Mouse (Mus musculus): ENCODE measurements around the gene Mroh7. TPM values are rescaled to one million over a fixed set of nuclear protein-coding genes. Genes with fewer than 3 reads are reported as not detected.

Mroh7 gene
- polyA plus RNA-seq, 1 experiment from 2014 or later, result 0.14 TPM

GRCm38 (mm10) chr4:106707957-106708356 is 22.8 kb downstream of the Mroh7 start:
- no peaks in the 10 kb centered on the region for H3K9me3 ChIP-seq (replicated peaks; ENCODE audit: control insufficient read depth, low read length)
- ATAC-seq (ENCODE audit: insufficient read depth, low FRiP score), result peak; percentile 38; the same call in 1 of the 2 replicates
- WGBS, result 36% methylated on average over 5 of the region's 5 CpGs

GRCm38 (mm10) chr4:106705096-106705665 is 25.5 kb downstream of the Mroh7 start:
- 35% methylated on average over 8 of the region's 8 CpGs for WGBS
- Histone ChIP-seq H3K9ac (ENCODE audit: low read length) (peak overlapping the region; percentile 16), H3K9me3 (replicated peaks; ENCODE audit: control insufficient read depth, low read length) (no peaks in the 10 kb centered on the region), H3K36me3 (ENCODE audit: control insufficient read depth, insufficient read depth, low read length) (no peaks in the 10 kb centered on the region), H3K27ac (ENCODE audit: low read length) (0 out of 2 replicates have a peak overlapping the region, but pooled peaks have one; percentile 16), H3K27me3 (ENCODE audit: control insufficient read depth, insufficient read depth, low read length) (no peaks in the 10 kb centered on the region), H3K4me1 (ENCODE audit: control insufficient read depth, insufficient read depth, low read length) (peaks cover 8% of the 10 kb centered on the region; the same call in 1 of the 2 replicates), H3K4me3 (replicated peaks; ENCODE audit: low read length) (no peak overlapping the region), H3K4me2 (ENCODE audit: low read depth, low read length) (no peak overlapping the region)
- no peak for ATAC-seq (ENCODE audit: insufficient read depth, low FRiP score)

More at GRCm38 (mm10) chr4:106707957-106708356, 22.8 kb downstream of the Mroh7 start:
- H3K27me3 ChIP-seq (ENCODE audit: control insufficient read depth, insufficient read depth, low read length), result no peaks in the 10 kb centered on the region
- no peak overlapping the region for H3K27ac ChIP-seq (ENCODE audit: low read length)
- H3K4me3 ChIP-seq (replicated peaks; ENCODE audit: low read length), result no peak overlapping the region
- H3K36me3 ChIP-seq (ENCODE audit: control insufficient read depth, insufficient read depth, low read length), result no peaks in the 10 kb centered on the region
- H3K9ac ChIP-seq (ENCODE audit: low read length), result 0 out of 2 replicates have a peak overlapping the region, but pooled peaks have one; percentile 36
- peaks cover 8% of the 10 kb centered on the region; the same call in 1 of the 2 replicates for H3K4me1 ChIP-seq (ENCODE audit: control insufficient read depth, insufficient read depth, low read length)
- H3K4me2 ChIP-seq (ENCODE audit: low read depth, low read length), result peak overlapping the region; percentile 41; the same call in 1 of the 2 replicates

- Histone ChIP-seq H3K4me2 (ENCODE audit: low read depth, low read length) (no peak overlapping the region), H3K27me3 (ENCODE audit: control insufficient read depth, insufficient read depth, low read length) (no peaks in the 10 kb centered on the region), H3K9me3 (replicated peaks; ENCODE audit: control insufficient read depth, low read length) (no peaks in the 10 kb centered on the region), H3K4me3 (replicated peaks; ENCODE audit: low read length) (no peak overlapping the region), H3K27ac (ENCODE audit: low read length) (peak overlapping the region; percentile 12; the same call in 1 of the 2 replicates), H3K9ac (ENCODE audit: low read length) (peak overlapping the region; percentile 18; the same call in 1 of the 2 replicates), H3K4me1 (ENCODE audit: control insufficient read depth, insufficient read depth, low read length) (peaks cover 8% of the 10 kb centered on the region; the same call in 1 of the 2 replicates), H3K36me3 (ENCODE audit: control insufficient read depth, insufficient read depth, low read length) (no peaks in the 10 kb centered on the region)
- ATAC-seq (ENCODE audit: insufficient read depth, low FRiP score), result no peak
- 66% methylated on average over 11 of the region's 11 CpGs for WGBS
Measured at GRCm38 (mm10) chr4:106704416-106704815, 26.3 kb downstream of the Mroh7 start.

GRCm38 (mm10) chr4:106703956-106704355 is 26.8 kb downstream of the Mroh7 start:
- Histone ChIP-seq H3K9ac (ENCODE audit: low read length) (no peak overlapping the region), H3K9me3 (replicated peaks; ENCODE audit: control insufficient read depth, low read length) (no peaks in the 10 kb centered on the region), H3K27me3 (ENCODE audit: control insufficient read depth, insufficient read depth, low read length) (no peaks in the 10 kb centered on the region), H3K27ac (ENCODE audit: low read length) (0 out of 2 replicates have a peak overlapping the region, but pooled peaks have one; percentile 12), H3K4me1 (ENCODE audit: control insufficient read depth, insufficient read depth, low read length) (peaks cover 8% of the 10 kb centered on the region; the same call in 1 of the 2 replicates), H3K4me3 (replicated peaks; ENCODE audit: low read length) (no peak overlapping the region), H3K4me2 (ENCODE audit: low read depth, low read length) (no peak overlapping the region), H3K36me3 (ENCODE audit: control insufficient read depth, insufficient read depth, low read length) (no peaks in the 10 kb centered on the region)
- ATAC-seq (ENCODE audit: insufficient read depth, low FRiP score), result no peak
- 76% methylated on average over 10 of the region's 10 CpGs for WGBS

GRCm38 (mm10) chr4:106700798-106701197 is 29.9 kb downstream of the Mroh7 start:
- H3K4me1 ChIP-seq (ENCODE audit: control insufficient read depth, insufficient read depth, low read length), result peaks cover 8% of the 10 kb centered on the region; the same call in 1 of the 2 replicates
- H3K9ac ChIP-seq (ENCODE audit: low read length), result no peak overlapping the region
- no peaks in the 10 kb centered on the region for H3K27me3 ChIP-seq (ENCODE audit: control insufficient read depth, insufficient read depth, low read length)
- 25% methylated on average over 4 of the region's 4 CpGs for WGBS
- H3K27ac ChIP-seq (ENCODE audit: low read length), result no peak overlapping the region
- ATAC-seq (ENCODE audit: insufficient read depth, low FRiP score), result no peak
- H3K4me2 ChIP-seq (ENCODE audit: low read depth, low read length), result no peak overlapping the region
- H3K36me3 ChIP-seq (ENCODE audit: control insufficient read depth, insufficient read depth, low read length), result no peaks in the 10 kb centered on the region
- no peaks in the 10 kb centered on the region for H3K9me3 ChIP-seq (replicated peaks; ENCODE audit: control insufficient read depth, low read length)
- H3K4me3 ChIP-seq (replicated peaks; ENCODE audit: low read length), result no peak overlapping the region

- 17% methylated on average over 9 of the region's 9 CpGs for WGBS
- no peak overlapping the region for H3K4me2 ChIP-seq (ENCODE audit: low read depth, low read length)
Measured at GRCm38 (mm10) chr4:106699989-106700388, 30.7 kb downstream of the Mroh7 start.

GRCm38 (mm10) chr4:106693841-106694430 is 36.8 kb downstream of the Mroh7 start:
- no peaks in the 10 kb centered on the region for H3K9me3 ChIP-seq (replicated peaks; ENCODE audit: control insufficient read depth, low read length)
- 80% methylated on average over 15 of the region's 15 CpGs for WGBS
- no peak for ATAC-seq (ENCODE audit: insufficient read depth, low FRiP score)
- H3K27me3 ChIP-seq (ENCODE audit: control insufficient read depth, insufficient read depth, low read length), result no peaks in the 10 kb centered on the region
- no peaks in the 10 kb centered on the region for H3K36me3 ChIP-seq (ENCODE audit: control insufficient read depth, insufficient read depth, low read length)
- no peaks in the 10 kb centered on the region for H3K4me1 ChIP-seq (ENCODE audit: control insufficient read depth, insufficient read depth, low read length)
- no peak overlapping the region for H3K4me2 ChIP-seq (ENCODE audit: low read depth, low read length)
- H3K4me3 ChIP-seq (replicated peaks; ENCODE audit: low read length), result no peak overlapping the region
- no peak overlapping the region for H3K27ac ChIP-seq (ENCODE audit: low read length)
- no peak overlapping the region for H3K9ac ChIP-seq (ENCODE audit: low read length)

More at GRCm38 (mm10) chr4:106699989-106700388, 30.7 kb downstream of the Mroh7 start:
- Histone ChIP-seq H3K4me1 (ENCODE audit: control insufficient read depth, insufficient read depth, low read length) (peaks cover 5% of the 10 kb centered on the region; the same call in 1 of the 2 replicates), H3K9ac (ENCODE audit: low read length) (no peak overlapping the region), H3K27ac (ENCODE audit: low read length) (no peak overlapping the region), H3K4me3 (replicated peaks; ENCODE audit: low read length) (no peak overlapping the region), H3K27me3 (ENCODE audit: control insufficient read depth, insufficient read depth, low read length) (no peaks in the 10 kb centered on the region), H3K9me3 (replicated peaks; ENCODE audit: control insufficient read depth, low read length) (no peaks in the 10 kb centered on the region), H3K36me3 (ENCODE audit: control insufficient read depth, insufficient read depth, low read length) (no peaks in the 10 kb centered on the region)
- no peak; the same call in 1 of the 2 replicates for ATAC-seq (ENCODE audit: insufficient read depth, low FRiP score)

GRCm38 (mm10) chr4:106688636-106689296 is 42.0 kb downstream of the Mroh7 start:
- no peaks in the 10 kb centered on the region for H3K9me3 ChIP-seq (replicated peaks; ENCODE audit: control insufficient read depth, low read length)
- no peak overlapping the region for H3K27ac ChIP-seq (ENCODE audit: low read length)
- H3K4me2 ChIP-seq (ENCODE audit: low read depth, low read length), result no peak overlapping the region
- ATAC-seq (ENCODE audit: insufficient read depth, low FRiP score), result no peak
- no peak overlapping the region for H3K4me3 ChIP-seq (replicated peaks; ENCODE audit: low read length)
- no peaks in the 10 kb centered on the region for H3K27me3 ChIP-seq (ENCODE audit: control insufficient read depth, insufficient read depth, low read length)
- no peaks in the 10 kb centered on the region for H3K36me3 ChIP-seq (ENCODE audit: control insufficient read depth, insufficient read depth, low read length)
- H3K4me1 ChIP-seq (ENCODE audit: control insufficient read depth, insufficient read depth, low read length), result no peaks in the 10 kb centered on the region
- 40% methylated on average over 3 of the region's 3 CpGs for WGBS
- H3K9ac ChIP-seq (ENCODE audit: low read length), result no peak overlapping the region

- no peak overlapping the region for H3K27ac ChIP-seq (ENCODE audit: low read length)
- H3K4me3 ChIP-seq (replicated peaks; ENCODE audit: low read length), result no peak overlapping the region
- H3K9ac ChIP-seq (ENCODE audit: low read length), result no peak overlapping the region
- H3K36me3 ChIP-seq (ENCODE audit: control insufficient read depth, insufficient read depth, low read length), result no peaks in the 10 kb centered on the region
- H3K27me3 ChIP-seq (ENCODE audit: control insufficient read depth, insufficient read depth, low read length), result no peaks in the 10 kb centered on the region
- no peak for ATAC-seq (ENCODE audit: insufficient read depth, low FRiP score)
- WGBS, result 51% methylated on average over 2 of the region's 2 CpGs
- H3K4me2 ChIP-seq (ENCODE audit: low read depth, low read length), result no peak overlapping the region
- H3K4me1 ChIP-seq (ENCODE audit: control insufficient read depth, insufficient read depth, low read length), result peaks cover 5% of the 10 kb centered on the region; the same call in 1 of the 2 replicates
- H3K9me3 ChIP-seq (replicated peaks; ENCODE audit: control insufficient read depth, low read length), result no peaks in the 10 kb centered on the region
Measured at GRCm38 (mm10) chr4:106680955-106681354, 49.8 kb downstream of the Mroh7 start.

Measured in stomach, embryonic 16.5 days (tissue).